Comparison of ENCODE assay signal across 8 mouse cellular contexts in genomic region chr9:40390904-40391303, GRCm38 (mm10).
DNase-seq lines count a peak whose midpoint lies in the region; ATAC-seq and TF ChIP-seq lines count a peak whose summit lies in the region.

No protein-coding gene starts in this region.

- peaks cover 13% of the 10 kb centered on the region for H3K4me1 ChIP-seq in heart, embryonic 16.5 days (ENCODE audit: control insufficient read depth, insufficient read depth, low read length)

- ATAC-seq in heart, embryonic 16.5 days (replicated peaks; ENCODE audit: extremely low read depth, insufficient read depth, low FRiP score): peak; percentile 43; the same call in 1 of the 2 replicates
- peak; percentile 41 for ATAC-seq in neutrophil, adult 5-6 weeks (ENCODE audit: extremely low read depth, insufficient number of reproducible peaks, low FRiP score, poor library complexity, severe bottlenecking)

- H3K9me3 ChIP-seq in heart, embryonic 16.5 days (replicated peaks; ENCODE audit: control insufficient read depth, low read length): no peaks in the 10 kb centered on the region

- intact Hi-C loops in left cerebral cortex, adult 2 months (cut with DNase I): loop anchor here (5.0 to 10.0 kb wide), 2 partner anchors 44 to 166 kb away; no protein-coding TSS in a partner anchor
- intact Hi-C loops in gastrocnemius, postnatal 36 days (cut with DNase I): loop anchor here (2.0 to 5.0 kb wide), 2 partner anchors 44 to 164 kb away; no protein-coding TSS in a partner anchor

- H3K27ac ChIP-seq in heart, embryonic 16.5 days (ENCODE audit: low read length): no peak overlapping the region
- peak overlapping the region; percentile 88 for H3K27ac ChIP-seq in left cerebral cortex, adult 2 months

- peak; percentile 90 for DNase-seq in heart, adult 11 months
- DNase-seq in heart, postnatal 4 days: no peak
- DNase-seq in B cell, adult 2 months: peak; percentile 15
- peak; percentile 95 for DNase-seq in brain, adult 2 months (ENCODE audit: low read depth, low spot score)
- peak; percentile 43 to 51 for DNase-seq in left cerebral cortex, adult 2 months (ENCODE audit: extremely low spot score in 1 of 2, low spot score in 2 of 2)
- DNase-seq in gastrocnemius, postnatal 36 days: no peak

- H3K27me3 ChIP-seq in heart, embryonic 16.5 days (ENCODE audit: control insufficient read depth, insufficient read depth, low read length): no peaks in the 10 kb centered on the region

- TF ChIP-seq CTCF in left cerebral cortex, adult 2 months (IDR thresholded peaks at IDR 0.05): peak; percentile 56

- H3K4me3 ChIP-seq in heart, embryonic 16.5 days (ENCODE audit: low read length): no peak overlapping the region
- peak overlapping the region; percentile 18 for H3K4me3 ChIP-seq in left cerebral cortex, adult 2 months

- peak overlapping the region; percentile 0; the same call in 1 of the 2 replicates for H3K4me2 ChIP-seq in heart, embryonic 16.5 days (ENCODE audit: low read depth, low read length)

- no peak overlapping the region for H3K9ac ChIP-seq in heart, embryonic 16.5 days (ENCODE audit: low read length)

- 36% methylated on average over 8 of the region's 8 CpGs for WGBS in heart, embryonic 16.5 days

- no peaks in the 10 kb centered on the region for H3K36me3 ChIP-seq in heart, embryonic 16.5 days (ENCODE audit: control insufficient read depth, insufficient read depth)

Comparison
In these comparisons a context has a peak if more than half of its experiments do, and no peak if none do; other contexts are left out.
1. DNase-seq: peak in heart, adult 11 months (single experiment), B cell, adult 2 months (2 of 2), brain, adult 2 months (single experiment) and left cerebral cortex, adult 2 months (2 of 2); none in heart, postnatal 4 days (single experiment) and gastrocnemius, postnatal 36 days (0 of 2).